13 mouse cellular contexts compared by ENCODE assay signal in the genomic region with DNA sequence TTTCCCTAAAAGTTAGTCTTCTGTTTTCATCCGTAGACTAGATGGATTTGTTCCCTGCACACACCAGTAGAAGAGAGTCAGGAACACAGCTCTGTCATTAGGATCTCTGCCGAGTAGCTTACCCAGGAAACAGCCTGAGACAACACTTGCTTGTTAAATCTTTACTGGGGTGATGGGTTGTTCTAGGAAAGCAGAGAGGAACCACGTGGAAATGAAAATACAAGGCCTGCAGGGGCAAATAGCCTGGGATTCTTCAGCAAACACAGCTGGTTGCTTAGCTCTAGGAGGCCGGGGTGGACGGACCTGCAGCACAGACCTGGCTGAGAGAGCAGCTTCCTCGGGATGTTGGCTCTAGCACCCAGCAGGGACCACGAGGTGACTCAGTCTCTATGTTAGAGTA. TPM values are rescaled to one million over a fixed set of nuclear protein-coding genes. Genes with fewer than 3 reads are reported as not detected.
DNase-seq lines count a peak whose midpoint lies in the region; ATAC-seq and TF ChIP-seq lines count a peak whose summit lies in the region.
"Had no signal": no experiment of that assay in that cellular context is flagged by ENCODE, and none has a peak within 500 bp of the region (broad histone marks: within the 10 kb centered on the region; RNA-seq: fewer than 3 reads in every experiment).

No protein-coding gene starts in this region.

- H3K9me3 ChIP-seq in forebrain, postnatal 0 days (ENCODE audit: low read length), result no peaks in the 10 kb centered on the region
- H3K9me3 ChIP-seq in forebrain, embryonic 12.5 days, result no peaks in the 10 kb centered on the region
- H3K9me3 ChIP-seq in liver, embryonic 11.5 days (ENCODE audit: control insufficient read depth, low read length), result no peaks in the 10 kb centered on the region
- H3K9me3 ChIP-seq in liver, postnatal 0 days (ENCODE audit: low read length), result no peaks in the 10 kb centered on the region
- H3K9me3 ChIP-seq in forebrain, embryonic 15.5 days, result no peaks in the 10 kb centered on the region

- no peaks in the 10 kb centered on the region for H3K36me3 ChIP-seq in forebrain, postnatal 0 days (ENCODE audit: insufficient read depth)
- no peaks in the 10 kb centered on the region for H3K36me3 ChIP-seq in forebrain, embryonic 12.5 days (replicated peaks)
- no peaks in the 10 kb centered on the region for H3K36me3 ChIP-seq in liver, embryonic 11.5 days (ENCODE audit: control insufficient read depth, insufficient read depth, low read length)
- H3K36me3 ChIP-seq in liver, postnatal 0 days (replicated peaks; ENCODE audit: insufficient read depth, low read length), result no peaks in the 10 kb centered on the region
- no peaks in the 10 kb centered on the region for H3K36me3 ChIP-seq in forebrain, embryonic 15.5 days

- H3K4me3 ChIP-seq in forebrain, postnatal 0 days (ENCODE audit: low read depth, low read length), result no peak overlapping the region
- H3K4me3 ChIP-seq in forebrain, embryonic 12.5 days (replicated peaks), result no peak overlapping the region
- H3K4me3 ChIP-seq in liver, embryonic 11.5 days (ENCODE audit: low read depth, low read length), result no peak overlapping the region
- no peak overlapping the region for H3K4me3 ChIP-seq in liver, postnatal 0 days (ENCODE audit: low read depth, low read length)
- no peak overlapping the region for H3K4me3 ChIP-seq in forebrain, embryonic 15.5 days
- H3K4me3 ChIP-seq: left cerebral cortex, adult 2 months had no signal

- H3K4me1 ChIP-seq in forebrain, postnatal 0 days (ENCODE audit: insufficient read depth), result no peaks in the 10 kb centered on the region
- 0 out of 2 replicates have a peak, but pooled peaks cover 3% of the 10 kb centered on the region for H3K4me1 ChIP-seq in forebrain, embryonic 12.5 days
- peaks cover 14% of the 10 kb centered on the region for H3K4me1 ChIP-seq in liver, embryonic 11.5 days (replicated peaks; ENCODE audit: control insufficient read depth, insufficient read depth, low read length)
- H3K4me1 ChIP-seq in liver, postnatal 0 days (ENCODE audit: insufficient read depth), result peaks cover 3% of the 10 kb centered on the region; the same call in 1 of the 2 replicates
- H3K4me1 ChIP-seq in forebrain, embryonic 15.5 days, result no peaks in the 10 kb centered on the region

- ATAC-seq in forebrain, postnatal 0 days, result peak; percentile 59
- ATAC-seq in forebrain, embryonic 12.5 days (ENCODE audit: low FRiP score), result no peak
- no peak for ATAC-seq in liver, embryonic 11.5 days (replicated peaks; ENCODE audit: low FRiP score)
- no peak for ATAC-seq in liver, postnatal 0 days
- ATAC-seq in frontal cortex, adult (ENCODE audit: low TSS enrichment), result peak; percentile 34; the same call in 1 of the 2 replicates
- ATAC-seq in forebrain, embryonic 15.5 days (replicated peaks), result no peak

- H3K9ac ChIP-seq in forebrain, postnatal 0 days, result no peak overlapping the region
- no peak overlapping the region for H3K9ac ChIP-seq in forebrain, embryonic 12.5 days
- no peak overlapping the region for H3K9ac ChIP-seq in liver, embryonic 11.5 days (ENCODE audit: low read depth, low read length)
- H3K9ac ChIP-seq in liver, postnatal 0 days (replicated peaks), result no peak overlapping the region
- H3K9ac ChIP-seq in forebrain, embryonic 15.5 days (replicated peaks), result no peak overlapping the region
- H3K9ac ChIP-seq: liver, embryonic 14.5 days had no signal

- intact Hi-C loops in left cerebral cortex, postnatal 14 days (cut with DNase I), result no loop called here

- no peak for DNase-seq in forebrain, postnatal 0 days
- DNase-seq in liver, embryonic 11.5 days (ENCODE audit: low spot score), result no peak
- DNase-seq in liver, postnatal 0 days, result no peak
- peak; percentile 21 to 56 for DNase-seq in left cerebral cortex, postnatal 14 days (ENCODE audit: low spot score in 2 of 2)
- no peak for DNase-seq in adrenal gland, adult 18-20 months (ENCODE audit: low spot score in 2 of 2)
- DNase-seq: adrenal gland, postnatal 14 days; kidney, adult 11 months; midbrain, embryonic 14.5 days had no signal

- H3K27me3 ChIP-seq in forebrain, postnatal 0 days (ENCODE audit: insufficient read depth, low read length), result no peaks in the 10 kb centered on the region
- H3K27me3 ChIP-seq in forebrain, embryonic 12.5 days, result peaks cover 3% of the 10 kb centered on the region; the same call in 1 of the 2 replicates
- no peaks in the 10 kb centered on the region for H3K27me3 ChIP-seq in liver, embryonic 11.5 days (replicated peaks; ENCODE audit: control insufficient read depth, insufficient read depth, low read length)
- H3K27me3 ChIP-seq in liver, postnatal 0 days (ENCODE audit: insufficient read depth, low read length), result no peaks in the 10 kb centered on the region
- H3K27me3 ChIP-seq in forebrain, embryonic 15.5 days, result no peaks in the 10 kb centered on the region

- no peak overlapping the region for H3K4me2 ChIP-seq in forebrain, postnatal 0 days (ENCODE audit: low read depth)
- no peak overlapping the region for H3K4me2 ChIP-seq in forebrain, embryonic 12.5 days
- H3K4me2 ChIP-seq in liver, embryonic 11.5 days, result peak overlapping the region; percentile 25; the same call in 1 of the 2 replicates
- H3K4me2 ChIP-seq in liver, postnatal 0 days (ENCODE audit: low read depth, low read length), result no peak overlapping the region
- no peak overlapping the region for H3K4me2 ChIP-seq in forebrain, embryonic 15.5 days (replicated peaks)

- TF ChIP-seq EP300 in liver, postnatal 0 days (IDR thresholded peaks at IDR 0.05; ENCODE audit: low read depth), result no peak

- TF ChIP-seq CTCF in forebrain, postnatal 0 days (IDR thresholded peaks at IDR 0.05; ENCODE audit: low read depth), result no peak
- TF ChIP-seq CTCF in liver, postnatal 0 days (IDR thresholded peaks at IDR 0.05; ENCODE audit: low read depth), result no peak

- 56% methylated on average over 7 of the region's 7 CpGs for WGBS in forebrain, postnatal 0 days
- 66% methylated on average over 7 of the region's 7 CpGs for WGBS in forebrain, embryonic 12.5 days
- 50% methylated on average over 7 of the region's 7 CpGs for WGBS in liver, embryonic 11.5 days
- 44% methylated on average over 7 of the region's 7 CpGs for WGBS in liver, postnatal 0 days (ENCODE audit: insufficient replicate concordance)
- WGBS in forebrain, embryonic 15.5 days, result 62% methylated on average over 7 of the region's 7 CpGs

- no peak overlapping the region for H3K27ac ChIP-seq in forebrain, postnatal 0 days (ENCODE audit: low read depth, low read length)
- H3K27ac ChIP-seq in forebrain, embryonic 12.5 days, result no peak overlapping the region
- H3K27ac ChIP-seq in liver, embryonic 11.5 days (ENCODE audit: low read depth, low read length), result no peak overlapping the region
- H3K27ac ChIP-seq in liver, postnatal 0 days (ENCODE audit: low read depth), result no peak overlapping the region
- H3K27ac ChIP-seq in forebrain, embryonic 15.5 days (replicated peaks), result no peak overlapping the region
- H3K27ac ChIP-seq: liver, embryonic 14.5 days had no signal

RNA-seq across cellular contexts. Expression of a gene that starts 49.9 kb away (rescaled TPM):
- 81.9 and 84.2 TPM in 2 replicates for total RNA-seq in forebrain, postnatal 0 days (2014; rRNA removed)
- polyA plus RNA-seq in forebrain, postnatal 0 days (2015; fragmentation: Nextera tagmentation; extraction: Ambion mirVana), result 179 and 215 TPM in 2 replicates
- 28.3 and 41.7 TPM in 2 replicates for polyA plus RNA-seq in forebrain, embryonic 12.5 days (2016; fragmentation: Nextera tagmentation; extraction: Ambion mirVana)
- 0.51 TPM in 1 of 2 replicates, not detected in the other for polyA plus RNA-seq in liver, embryonic 11.5 days (2014; fragmentation: Nextera tagmentation; extraction: Ambion mirVana)
- 0.11 TPM in 2 replicates for polyA plus RNA-seq in liver, postnatal 0 days (2015; fragmentation: Nextera tagmentation; extraction: Ambion mirVana)
- 10 to 100 TPM; 61.1 to 71.1 TPM for total RNA-seq in left cerebral cortex, postnatal 14 days (2021)
- 10 to 100 TPM in 1 of 2 experiments, 1 to 10 TPM in 1; 7.3 to 13.7 TPM for total RNA-seq in adrenal gland, adult 18-20 months (2021)
- polyA plus RNA-seq in forebrain, embryonic 15.5 days (2015; fragmentation: Nextera tagmentation; extraction: Ambion mirVana), result 56.2 and 60.7 TPM in 2 replicates

RNA-seq across cellular contexts. Expression of a gene that starts 57.6 kb away (rescaled TPM):
- total RNA-seq in forebrain, postnatal 0 days (2014; rRNA removed), result 96.1 and 111 TPM in 2 replicates
- 137 and 160 TPM in 2 replicates for polyA plus RNA-seq in forebrain, postnatal 0 days (2015; fragmentation: Nextera tagmentation; extraction: Ambion mirVana)
- 49.3 and 51.1 TPM in 2 replicates for polyA plus RNA-seq in forebrain, embryonic 12.5 days (2016; fragmentation: Nextera tagmentation; extraction: Ambion mirVana)
- 42.8 and 47.2 TPM in 2 replicates for polyA plus RNA-seq in liver, embryonic 11.5 days (2014; fragmentation: Nextera tagmentation; extraction: Ambion mirVana)
- polyA plus RNA-seq in liver, postnatal 0 days (2015; fragmentation: Nextera tagmentation; extraction: Ambion mirVana), result 208 and 246 TPM in 2 replicates
- 100 to 1,000 TPM; 233 to 253 TPM for total RNA-seq in left cerebral cortex, postnatal 14 days (2021)
- total RNA-seq in adrenal gland, adult 18-20 months (2021), result 10 to 100 TPM in 1 of 2 experiments, 1 to 10 TPM in 1; 5.0 to 23.1 TPM
- polyA plus RNA-seq in forebrain, embryonic 15.5 days (2015; fragmentation: Nextera tagmentation; extraction: Ambion mirVana), result 132 and 144 TPM in 2 replicates

Comparison
In these comparisons a context has a peak if more than half of its experiments do, and no peak if none do; other contexts are left out.
1. ATAC-seq: peak in forebrain, postnatal 0 days (single experiment) and frontal cortex, adult (single experiment); none in forebrain, embryonic 12.5 days (single experiment), liver, embryonic 11.5 days (single experiment), liver, postnatal 0 days (single experiment) and forebrain, embryonic 15.5 days (single experiment).
2. DNase-seq: peak in left cerebral cortex, postnatal 14 days (2 of 2); none in forebrain, postnatal 0 days (single experiment), liver, embryonic 11.5 days (single experiment), liver, postnatal 0 days (single experiment) and adrenal gland, adult 18-20 months (0 of 2).
3. RNA of a gene that starts 49.9 kb away (polyA plus RNA-seq): 179 to 215 TPM in forebrain, postnatal 0 days, 56.2 to 60.7 TPM in forebrain, embryonic 15.5 days and 28.3 to 41.7 TPM in forebrain, embryonic 12.5 days; 0.51 TPM in liver, embryonic 11.5 days and 0.11 TPM in liver, postnatal 0 days; every median in the first group is over 10 times any median in the second.